Mouse (Mus musculus): Measurements from ENCODE around the gene 2610528J11Rik. TPM values are rescaled to one million over a fixed set of nuclear protein-coding genes. Genes with fewer than 3 reads are reported as not detected.

Gene 2610528J11Rik
- polyA plus RNA-seq, 1 experiment: not detected

GRCm38 (mm10) chr4:118566161-118566676 lies 39.4 kb downstream of the 2610528J11Rik start:
- Histone ChIP-seq H3ac (ENCODE audit: control insufficient read depth, insufficient read length) (no peak overlapping the region), H3K36me3 (ENCODE audit: control insufficient read depth, insufficient read depth) (no peaks in the 10 kb centered on the region), H3K79me2 (ENCODE audit: control insufficient read depth, insufficient read depth) (no peaks in the 10 kb centered on the region), H3K4me3 (no peak overlapping the region), H3K4me2 (ENCODE audit: low read depth) (no peak overlapping the region), H3K27me3 (ENCODE audit: control insufficient read depth, insufficient read depth, insufficient read length) (peaks cover 56% of the 10 kb centered on the region)
- TF ChIP-seq USF1 (IDR thresholded peaks at IDR 0.05; ENCODE audit: low read depth) (no peak), SRF (IDR thresholded peaks at IDR 0.05; ENCODE audit: control insufficient read depth, insufficient read length, low read depth) (no peak), REST (IDR thresholded peaks at IDR 0.05; ENCODE audit: insufficient read depth, insufficient read length) (no peak), CEBPB (IDR thresholded peaks at IDR 0.05; ENCODE audit: insufficient read depth, poor library complexity, severe bottlenecking) (no peak), MAX (IDR thresholded peaks at IDR 0.05; ENCODE audit: low read depth) (no peak), POLR2A (IDR thresholded peaks at IDR 0.05; ENCODE audit: insufficient read length, low read depth) (no peak), TCF3 (IDR thresholded peaks at IDR 0.05; ENCODE audit: insufficient read length, low read depth) (no peak), POLR2AphosphoS2 (IDR thresholded peaks at IDR 0.05; ENCODE audit: insufficient read length, low read depth) (no peak), MYOD1 (IDR thresholded peaks at IDR 0.05; ENCODE audit: control insufficient read depth in 1 of 3, insufficient read length in 2 of 3, low read depth in 2 of 3) (no peak), MYOG (IDR thresholded peaks at IDR 0.05; ENCODE audit: control insufficient read depth in 1 of 3, insufficient read depth in 1 of 3, insufficient read length in 2 of 3, low read depth in 2 of 3) (no peak), E2F4 (IDR thresholded peaks at IDR 0.05; ENCODE audit: insufficient read depth) (no peak)

DNA sequence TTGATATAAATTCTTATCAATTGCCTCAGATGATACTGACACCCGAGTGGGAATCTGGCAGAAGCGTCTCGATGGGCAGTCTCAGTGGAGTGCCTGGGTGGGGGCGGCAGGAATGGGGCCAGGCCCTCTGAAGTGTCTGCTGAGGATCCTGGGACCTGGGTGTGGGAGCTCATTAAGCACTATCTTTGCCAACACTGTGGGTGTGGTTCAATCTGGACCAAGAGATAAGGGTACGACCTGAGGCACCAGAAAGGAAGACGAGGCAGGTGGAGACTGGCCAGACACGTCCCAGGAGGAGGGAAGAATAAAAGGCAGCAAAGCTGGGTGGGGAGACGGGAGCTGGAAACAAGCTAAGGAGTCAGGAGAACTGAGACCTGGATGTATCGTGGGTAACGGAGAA lies 41.9 kb downstream of the 2610528J11Rik start:
- no peak for TF ChIP-seq MAX (IDR thresholded peaks at IDR 0.05; ENCODE audit: low read depth)
- no peak for TF ChIP-seq MYOG (IDR thresholded peaks at IDR 0.05; ENCODE audit: control insufficient read depth in 1 of 3, insufficient read depth in 1 of 3, insufficient read length in 2 of 3, low read depth in 2 of 3)
- TF ChIP-seq USF1 (IDR thresholded peaks at IDR 0.05; ENCODE audit: low read depth): no peak
- TF ChIP-seq TCF12 (IDR thresholded peaks at IDR 0.05; ENCODE audit: insufficient read depth, poor library complexity, severe bottlenecking): no peak
- TF ChIP-seq SRF (IDR thresholded peaks at IDR 0.05; ENCODE audit: control insufficient read depth, insufficient read length, low read depth): no peak
- no peak for TF ChIP-seq CEBPB (IDR thresholded peaks at IDR 0.05; ENCODE audit: insufficient read depth, poor library complexity, severe bottlenecking)
- no peak for TF ChIP-seq E2F4 (IDR thresholded peaks at IDR 0.05; ENCODE audit: insufficient read depth)
- no peak for TF ChIP-seq POLR2AphosphoS2 (IDR thresholded peaks at IDR 0.05; ENCODE audit: insufficient read length, low read depth)
- TF ChIP-seq MYOD1 (IDR thresholded peaks at IDR 0.05; ENCODE audit: control insufficient read depth in 1 of 3, insufficient read length in 2 of 3, low read depth in 2 of 3): no peak
- no peak overlapping the region for H3K4me3 ChIP-seq
- H3ac ChIP-seq (ENCODE audit: control insufficient read depth, insufficient read length): no peak overlapping the region
- no peaks in the 10 kb centered on the region for H3K79me2 ChIP-seq (ENCODE audit: control insufficient read depth, insufficient read depth)
- H3K4me2 ChIP-seq (ENCODE audit: low read depth): no peak overlapping the region
- no peaks in the 10 kb centered on the region for H3K36me3 ChIP-seq (ENCODE audit: control insufficient read depth, insufficient read depth)
- peaks cover 53% of the 10 kb centered on the region for H3K27me3 ChIP-seq (ENCODE audit: control insufficient read depth, insufficient read depth, insufficient read length)

DNA sequence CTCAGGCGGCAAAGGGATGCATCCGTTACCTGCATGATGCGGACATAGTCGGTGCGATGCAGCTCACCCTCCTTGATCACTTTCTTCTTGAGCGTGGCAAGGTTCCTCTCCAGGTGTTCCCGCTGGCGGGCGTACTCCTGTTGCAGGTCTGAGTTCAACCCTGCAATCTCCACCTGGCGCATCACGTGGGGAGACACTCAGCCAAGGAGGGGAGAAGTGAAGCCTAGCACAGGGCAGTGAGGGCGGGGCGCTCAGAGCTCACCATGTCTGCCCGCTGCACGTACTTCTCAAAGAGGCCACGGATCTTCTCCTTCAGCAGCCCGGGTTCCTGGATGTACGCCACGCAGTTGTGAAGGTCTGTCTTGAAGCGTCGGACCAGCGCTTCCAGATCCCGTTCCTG lies 42.5 kb downstream of the 2610528J11Rik start:
- no peak overlapping the region for H3ac ChIP-seq (ENCODE audit: control insufficient read depth, insufficient read length)
- no peak overlapping the region for H3K4me2 ChIP-seq (ENCODE audit: low read depth)
- TF ChIP-seq SRF (IDR thresholded peaks at IDR 0.05; ENCODE audit: control insufficient read depth, insufficient read length, low read depth): no peak
- TF ChIP-seq CEBPB (IDR thresholded peaks at IDR 0.05; ENCODE audit: insufficient read depth, poor library complexity, severe bottlenecking): no peak
- no peak for TF ChIP-seq MYOD1 (IDR thresholded peaks at IDR 0.05; ENCODE audit: control insufficient read depth in 1 of 3, insufficient read length in 2 of 3, low read depth in 2 of 3)
- TF ChIP-seq TCF12 (IDR thresholded peaks at IDR 0.05; ENCODE audit: insufficient read depth, poor library complexity, severe bottlenecking): no peak
- TF ChIP-seq USF1 (IDR thresholded peaks at IDR 0.05; ENCODE audit: low read depth): no peak
- no peak for TF ChIP-seq E2F4 (IDR thresholded peaks at IDR 0.05; ENCODE audit: insufficient read depth)
- TF ChIP-seq REST (IDR thresholded peaks at IDR 0.05; ENCODE audit: insufficient read depth, insufficient read length): no peak
- TF ChIP-seq MAX (IDR thresholded peaks at IDR 0.05; ENCODE audit: low read depth): no peak
- no peak for TF ChIP-seq POLR2AphosphoS2 (IDR thresholded peaks at IDR 0.05; ENCODE audit: insufficient read length, low read depth)
- TF ChIP-seq POLR2A (IDR thresholded peaks at IDR 0.05; ENCODE audit: insufficient read length, low read depth): no peak
- no peak for TF ChIP-seq TCF3 (IDR thresholded peaks at IDR 0.05; ENCODE audit: insufficient read length, low read depth)
- TF ChIP-seq MYOG (IDR thresholded peaks at IDR 0.05; ENCODE audit: control insufficient read depth in 1 of 3, insufficient read depth in 1 of 3, insufficient read length in 2 of 3, low read depth in 2 of 3): no peak
- H3K79me2 ChIP-seq (ENCODE audit: control insufficient read depth, insufficient read depth): no peaks in the 10 kb centered on the region
- peaks cover 47% of the 10 kb centered on the region for H3K27me3 ChIP-seq (ENCODE audit: control insufficient read depth, insufficient read depth, insufficient read length)
- no peak overlapping the region for H3K4me3 ChIP-seq
- no peaks in the 10 kb centered on the region for H3K36me3 ChIP-seq (ENCODE audit: control insufficient read depth, insufficient read depth)

GRCm38 (mm10) chr4:118571441-118571840 lies 44.6 kb downstream of the 2610528J11Rik start:
- no peak overlapping the region for H3K4me2 ChIP-seq (ENCODE audit: low read depth)
- no peaks in the 10 kb centered on the region for H3K79me2 ChIP-seq (ENCODE audit: control insufficient read depth, insufficient read depth)
- H3K36me3 ChIP-seq (ENCODE audit: control insufficient read depth, insufficient read depth): no peaks in the 10 kb centered on the region
- H3ac ChIP-seq (ENCODE audit: control insufficient read depth, insufficient read length): no peak overlapping the region
- peaks cover 59% of the 10 kb centered on the region for H3K27me3 ChIP-seq (ENCODE audit: control insufficient read depth, insufficient read depth, insufficient read length)
- H3K4me3 ChIP-seq: no peak overlapping the region
- no peak for TF ChIP-seq USF1 (IDR thresholded peaks at IDR 0.05; ENCODE audit: low read depth)

DNA sequence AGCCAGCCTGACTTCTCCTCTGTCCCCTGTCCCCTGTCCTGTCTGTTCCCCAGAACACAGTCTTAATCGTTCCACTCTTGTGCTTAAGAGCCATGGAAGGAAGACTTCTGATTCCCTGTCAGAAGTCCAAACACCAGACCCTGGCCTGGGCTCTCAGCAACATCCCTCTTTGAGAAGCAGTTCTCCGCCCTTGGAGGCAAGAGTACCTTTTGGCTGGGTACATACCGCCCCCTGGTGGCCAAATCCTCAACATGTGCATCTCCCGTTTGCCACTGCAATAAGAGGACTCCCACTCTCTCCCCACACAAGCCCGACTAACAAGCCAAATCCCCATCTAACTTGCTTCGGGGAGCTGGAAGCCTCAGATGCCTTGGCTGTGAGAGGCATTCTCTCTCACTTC lies 49.3 kb downstream of the 2610528J11Rik start:
- Histone ChIP-seq H3K27me3 (ENCODE audit: control insufficient read depth, insufficient read depth, insufficient read length) (peaks cover 60% of the 10 kb centered on the region), H3K4me3 (no peak overlapping the region), H3ac (ENCODE audit: control insufficient read depth, insufficient read length) (no peak overlapping the region), H3K4me2 (ENCODE audit: low read depth) (no peak overlapping the region), H3K36me3 (ENCODE audit: control insufficient read depth, insufficient read depth) (no peaks in the 10 kb centered on the region), H3K79me2 (ENCODE audit: control insufficient read depth, insufficient read depth) (no peaks in the 10 kb centered on the region)
- no peak for TF ChIP-seq TCF12 (IDR thresholded peaks at IDR 0.05; ENCODE audit: insufficient read depth, poor library complexity, severe bottlenecking)
- no peak for TF ChIP-seq TCF3 (IDR thresholded peaks at IDR 0.05; ENCODE audit: insufficient read length, low read depth)
- TF ChIP-seq USF1 (IDR thresholded peaks at IDR 0.05; ENCODE audit: low read depth): no peak
- no peak for TF ChIP-seq REST (IDR thresholded peaks at IDR 0.05; ENCODE audit: insufficient read depth, insufficient read length)
- no peak for TF ChIP-seq MYOG (IDR thresholded peaks at IDR 0.05; ENCODE audit: control insufficient read depth in 1 of 3, insufficient read depth in 1 of 3, insufficient read length in 2 of 3, low read depth in 2 of 3)
- TF ChIP-seq SRF (IDR thresholded peaks at IDR 0.05; ENCODE audit: control insufficient read depth, insufficient read length, low read depth): no peak
- TF ChIP-seq POLR2A (IDR thresholded peaks at IDR 0.05; ENCODE audit: insufficient read length, low read depth): no peak
- no peak for TF ChIP-seq MYOD1 (IDR thresholded peaks at IDR 0.05; ENCODE audit: control insufficient read depth in 1 of 3, insufficient read length in 2 of 3, low read depth in 2 of 3)
- no peak for TF ChIP-seq MAX (IDR thresholded peaks at IDR 0.05; ENCODE audit: low read depth)
- TF ChIP-seq E2F4 (IDR thresholded peaks at IDR 0.05; ENCODE audit: insufficient read depth): no peak
- TF ChIP-seq POLR2AphosphoS2 (IDR thresholded peaks at IDR 0.05; ENCODE audit: insufficient read length, low read depth): no peak
- no peak for TF ChIP-seq CEBPB (IDR thresholded peaks at IDR 0.05; ENCODE audit: insufficient read depth, poor library complexity, severe bottlenecking)

Measured in myocyte (in vitro differentiated cells).